Mouse (Mus musculus): ENCODE data around the gene Zdhhc19. TPM values are rescaled to one million over a fixed set of nuclear protein-coding genes. Genes with fewer than 3 reads are reported as not detected.

Gene Zdhhc19
- polyA plus RNA-seq, 1 experiment from 2014 or later, result not detected

- WGBS, result 82% methylated on average over 3 of the region's 3 CpGs
- no peaks in the 10 kb centered on the region for H3K36me3 ChIP-seq
- H3K27me3 ChIP-seq, result no peaks in the 10 kb centered on the region
- no peak overlapping the region for H3K4me2 ChIP-seq (replicated peaks)
- no peaks in the 10 kb centered on the region for H3K9me3 ChIP-seq
- H3K4me1 ChIP-seq, result peaks cover 7% of the 10 kb centered on the region
- ATAC-seq (ENCODE audit: low FRiP score, low read depth), result no peak
- no peak overlapping the region for H3K9ac ChIP-seq (replicated peaks)
- H3K27ac ChIP-seq (replicated peaks), result no peak overlapping the region
- H3K4me3 ChIP-seq, result no peak overlapping the region
Observed at GRCm38 (mm10) chr16:32543422-32543821, 47.4 kb downstream of the Zdhhc19 start.

- Histone ChIP-seq H3K36me3 (no peaks in the 10 kb centered on the region), H3K4me2 (replicated peaks) (no peak overlapping the region), H3K4me3 (no peak overlapping the region), H3K9ac (replicated peaks) (no peak overlapping the region), H3K27me3 (no peaks in the 10 kb centered on the region), H3K27ac (replicated peaks) (no peak overlapping the region), H3K4me1 (no peaks in the 10 kb centered on the region), H3K9me3 (peaks cover 2% of the 10 kb centered on the region; the same call in 1 of the 2 replicates)
- ATAC-seq (ENCODE audit: low FRiP score, low read depth), result no peak
- WGBS, result 71% methylated on average over 10 of the region's 10 CpGs
Observed at GRCm38 (mm10) chr16:32547156-32548068, 51.3 kb downstream of the Zdhhc19 start.

- WGBS, result 81% methylated on average over 4 of the region's 4 CpGs
- H3K36me3 ChIP-seq, result no peaks in the 10 kb centered on the region
- H3K9ac ChIP-seq (replicated peaks), result no peak overlapping the region
- no peaks in the 10 kb centered on the region for H3K27me3 ChIP-seq
- H3K4me1 ChIP-seq, result no peaks in the 10 kb centered on the region
- H3K4me2 ChIP-seq (replicated peaks), result no peak overlapping the region
- no peak for ATAC-seq (ENCODE audit: low FRiP score, low read depth)
- no peak overlapping the region for H3K27ac ChIP-seq (replicated peaks)
- H3K9me3 ChIP-seq, result peaks cover 2% of the 10 kb centered on the region; the same call in 1 of the 2 replicates
- H3K4me3 ChIP-seq, result no peak overlapping the region
Observed at GRCm38 (mm10) chr16:32550084-32550483, 54.0 kb downstream of the Zdhhc19 start.

- Histone ChIP-seq H3K27ac (replicated peaks) (no peak overlapping the region), H3K9ac (replicated peaks) (no peak overlapping the region), H3K4me2 (replicated peaks) (no peak overlapping the region), H3K36me3 (no peaks in the 10 kb centered on the region), H3K9me3 (peaks cover 2% of the 10 kb centered on the region; the same call in 1 of the 2 replicates), H3K27me3 (no peaks in the 10 kb centered on the region), H3K4me1 (no peaks in the 10 kb centered on the region), H3K4me3 (no peak overlapping the region)
- whole genome bisulfite sequencing, result 86% methylated on average over 5 of the region's 5 CpGs
- no peak for ATAC-seq (ENCODE audit: low FRiP score, low read depth)
Observed at GRCm38 (mm10) chr16:32550487-32550886, 54.4 kb downstream of the Zdhhc19 start.

GRCm38 (mm10) chr16:32551346-32551747 lies 55.3 kb downstream of the Zdhhc19 start:
- no peak overlapping the region for H3K9ac ChIP-seq (replicated peaks)
- no peak overlapping the region for H3K4me2 ChIP-seq (replicated peaks)
- H3K27me3 ChIP-seq, result no peaks in the 10 kb centered on the region
- H3K4me3 ChIP-seq, result no peak overlapping the region
- no peak overlapping the region for H3K27ac ChIP-seq (replicated peaks)
- WGBS, result 66% methylated on average over 2 of the region's 2 CpGs
- H3K9me3 ChIP-seq, result peaks cover 2% of the 10 kb centered on the region; the same call in 1 of the 2 replicates
- no peaks in the 10 kb centered on the region for H3K36me3 ChIP-seq
- no peak for ATAC-seq (ENCODE audit: low FRiP score, low read depth)
- H3K4me1 ChIP-seq, result no peaks in the 10 kb centered on the region

- H3K4me1 ChIP-seq, result no peaks in the 10 kb centered on the region
- H3K4me2 ChIP-seq (replicated peaks), result no peak overlapping the region
- H3K27ac ChIP-seq (replicated peaks), result no peak overlapping the region
- peaks cover 2% of the 10 kb centered on the region; the same call in 1 of the 2 replicates for H3K9me3 ChIP-seq
- H3K4me3 ChIP-seq, result no peak overlapping the region
- no peak for ATAC-seq (ENCODE audit: low FRiP score, low read depth)
- no peaks in the 10 kb centered on the region for H3K36me3 ChIP-seq
- WGBS, result 79% methylated on average over 3 of the region's 3 CpGs
- no peaks in the 10 kb centered on the region for H3K27me3 ChIP-seq
- no peak overlapping the region for H3K9ac ChIP-seq (replicated peaks)
Observed at GRCm38 (mm10) chr16:32555588-32555987, 59.5 kb downstream of the Zdhhc19 start.

GRCm38 (mm10) chr16:32559493-32559892 lies 63.4 kb downstream of the Zdhhc19 start:
- WGBS, result 61% methylated on average over 4 of the region's 4 CpGs
- H3K27me3 ChIP-seq, result no peaks in the 10 kb centered on the region
- no peaks in the 10 kb centered on the region for H3K9me3 ChIP-seq
- no peaks in the 10 kb centered on the region for H3K36me3 ChIP-seq
- H3K4me1 ChIP-seq, result no peaks in the 10 kb centered on the region
- no peak overlapping the region for H3K4me3 ChIP-seq
- H3K27ac ChIP-seq (replicated peaks), result no peak overlapping the region
- no peak overlapping the region for H3K4me2 ChIP-seq (replicated peaks)
- H3K9ac ChIP-seq (replicated peaks), result no peak overlapping the region
- no peak for ATAC-seq (ENCODE audit: low FRiP score, low read depth)

- 87% methylated on average over 5 of the region's 5 CpGs for WGBS
- Histone ChIP-seq H3K4me2 (replicated peaks) (no peak overlapping the region), H3K9me3 (no peaks in the 10 kb centered on the region), H3K27me3 (no peaks in the 10 kb centered on the region), H3K27ac (replicated peaks) (no peak overlapping the region), H3K4me1 (no peaks in the 10 kb centered on the region), H3K36me3 (no peaks in the 10 kb centered on the region), H3K4me3 (no peak overlapping the region), H3K9ac (replicated peaks) (no peak overlapping the region)
- no peak for ATAC-seq (ENCODE audit: low FRiP score, low read depth)
Observed at GRCm38 (mm10) chr16:32563056-32563793, 67.2 kb downstream of the Zdhhc19 start.

GRCm38 (mm10) chr16:32567282-32567681 lies 71.2 kb downstream of the Zdhhc19 start:
- Histone ChIP-seq H3K9me3 (no peaks in the 10 kb centered on the region), H3K27ac (replicated peaks) (no peak overlapping the region), H3K4me1 (no peaks in the 10 kb centered on the region), H3K27me3 (no peaks in the 10 kb centered on the region), H3K4me2 (replicated peaks) (no peak overlapping the region), H3K4me3 (no peak overlapping the region), H3K36me3 (no peaks in the 10 kb centered on the region), H3K9ac (replicated peaks) (no peak overlapping the region)
- no peak for ATAC-seq (ENCODE audit: low FRiP score, low read depth)
- 79% methylated on average over 4 of the region's 4 CpGs for WGBS

GRCm38 (mm10) chr16:32568401-32568800 lies 72.3 kb downstream of the Zdhhc19 start:
- Histone ChIP-seq H3K4me2 (replicated peaks) (no peak overlapping the region), H3K36me3 (no peaks in the 10 kb centered on the region), H3K27ac (replicated peaks) (no peak overlapping the region), H3K27me3 (no peaks in the 10 kb centered on the region), H3K4me1 (no peaks in the 10 kb centered on the region), H3K4me3 (no peak overlapping the region), H3K9ac (replicated peaks) (no peak overlapping the region), H3K9me3 (no peaks in the 10 kb centered on the region)
- 67% methylated on average over 6 of the region's 6 CpGs for WGBS
- ATAC-seq (ENCODE audit: low FRiP score, low read depth), result no peak

GRCm38 (mm10) chr16:32570042-32570441 lies 74.0 kb downstream of the Zdhhc19 start:
- no peaks in the 10 kb centered on the region for H3K4me1 ChIP-seq
- H3K4me2 ChIP-seq (replicated peaks), result no peak overlapping the region
- no peaks in the 10 kb centered on the region for H3K36me3 ChIP-seq
- 91% methylated on average over 3 of the region's 3 CpGs for WGBS
- ATAC-seq (ENCODE audit: low FRiP score, low read depth), result no peak
- no peak overlapping the region for H3K9ac ChIP-seq (replicated peaks)
- no peak overlapping the region for H3K27ac ChIP-seq (replicated peaks)
- H3K27me3 ChIP-seq, result no peaks in the 10 kb centered on the region
- no peak overlapping the region for H3K4me3 ChIP-seq
- H3K9me3 ChIP-seq, result no peaks in the 10 kb centered on the region

- H3K27ac ChIP-seq (replicated peaks), result no peak overlapping the region
- H3K4me2 ChIP-seq (replicated peaks), result no peak overlapping the region
- no peaks in the 10 kb centered on the region for H3K9me3 ChIP-seq
- no peak overlapping the region for H3K9ac ChIP-seq (replicated peaks)
- no peaks in the 10 kb centered on the region for H3K4me1 ChIP-seq
- 86% methylated on average over 4 of the region's 4 CpGs for WGBS
- H3K4me3 ChIP-seq, result no peak overlapping the region
- no peak for ATAC-seq (ENCODE audit: low FRiP score, low read depth)
- no peaks in the 10 kb centered on the region for H3K36me3 ChIP-seq
- H3K27me3 ChIP-seq, result no peaks in the 10 kb centered on the region
Observed at GRCm38 (mm10) chr16:32572528-32572927, 76.5 kb downstream of the Zdhhc19 start.

All from midbrain, embryonic 12.5 days (tissue).